Mouse (Mus musculus): ENCODE measurements around the gene Cry2.

GRCm38 (mm10) chr2:92423702-92424461, 10.0 kb downstream of the Cry2 start:
- TF ChIP-seq CTCF (conservative IDR thresholded peaks at IDR 0.05; ENCODE audit: low read length), result no peak
- TF ChIP-seq POU5F1 (IDR thresholded peaks at IDR 0.05; ENCODE audit: borderline replicate concordance, low read length), result no peak
